Comparison of ENCODE assay signal across 8 mouse cellular contexts in the genomic region with DNA sequence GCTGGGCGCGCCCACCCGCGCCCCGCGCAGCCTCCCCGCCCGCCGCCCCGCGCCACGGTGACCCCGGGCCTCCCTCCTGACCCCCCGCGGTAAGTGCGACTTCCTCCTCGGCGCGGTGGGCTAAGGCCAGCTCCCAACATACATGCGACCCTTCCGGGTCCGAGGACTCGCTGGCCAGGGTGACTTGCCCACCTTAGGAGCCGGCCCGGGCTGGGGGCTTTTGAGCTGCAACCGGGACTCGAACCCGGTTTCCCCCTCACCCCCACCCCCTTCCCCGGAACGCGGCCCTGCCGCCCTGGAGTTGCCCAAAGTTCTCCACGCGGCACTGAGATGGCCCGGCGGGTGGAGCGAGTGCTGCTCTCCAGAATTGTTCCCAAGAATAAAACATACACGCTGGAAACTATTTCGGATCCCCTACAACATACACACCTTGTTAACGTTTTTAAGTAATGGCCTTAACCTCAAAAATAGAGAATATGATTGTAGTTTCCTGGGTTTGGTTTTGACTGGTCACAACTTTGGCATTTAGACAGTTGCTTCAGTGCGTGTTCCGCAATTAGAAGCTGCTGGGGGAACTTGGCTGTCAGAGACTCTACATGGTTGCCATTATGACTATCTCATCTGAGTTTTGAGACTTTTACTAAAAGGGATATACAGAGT. TPM values are rescaled to one million over a fixed set of nuclear protein-coding genes. Genes with fewer than 3 reads are reported as not detected.
DNase-seq lines count a peak whose midpoint lies in the region; ATAC-seq and TF ChIP-seq lines count a peak whose summit lies in the region.

No protein-coding gene starts in this region.

- peak overlapping the region; percentile 78 for H3K9ac ChIP-seq in embryonic facial prominence, embryonic 15.5 days
- peak overlapping the region; percentile 96 for H3K9ac ChIP-seq in heart, postnatal 0 days (replicated peaks; ENCODE audit: low read depth, low read length)
- peak overlapping the region; percentile 71 for H3K9ac ChIP-seq in stomach, embryonic 15.5 days

- peaks cover 15% of the 10 kb centered on the region for H3K4me1 ChIP-seq in E14TG2a.4 (replicated peaks; ENCODE audit: low read depth, low read length)
- H3K4me1 ChIP-seq in embryonic facial prominence, embryonic 15.5 days, result peaks cover 13% of the 10 kb centered on the region; the same call in 1 of the 2 replicates
- peaks cover under 1% of the 10 kb centered on the region for H3K4me1 ChIP-seq in heart, postnatal 0 days (ENCODE audit: control insufficient read depth, insufficient read depth)
- H3K4me1 ChIP-seq in limb, embryonic 10.5 days, result peaks cover 28% of the 10 kb centered on the region
- peaks cover 14% of the 10 kb centered on the region for H3K4me1 ChIP-seq in midbrain, embryonic 10.5 days
- no peaks in the 10 kb centered on the region for H3K4me1 ChIP-seq in stomach, embryonic 15.5 days

- WGBS in embryonic facial prominence, embryonic 15.5 days, result 2% methylated on average over 33 of the region's 42 CpGs
- 1% methylated on average over 32 of the region's 42 CpGs for WGBS in heart, postnatal 0 days
- WGBS in limb, embryonic 10.5 days, result 3% methylated on average over 40 of the region's 42 CpGs
- WGBS in midbrain, embryonic 10.5 days, result 4% methylated on average over 42 of the region's 42 CpGs
- WGBS in stomach, embryonic 15.5 days, result 3% methylated on average over 23 of the region's 42 CpGs

- H3K4me3 ChIP-seq in E14TG2a.4 (replicated peaks; ENCODE audit: low read length), result peak overlapping the region; percentile 83
- H3K4me3 ChIP-seq in embryonic facial prominence, embryonic 15.5 days (replicated peaks), result peak overlapping the region; percentile 77
- peak overlapping the region; percentile 98 for H3K4me3 ChIP-seq in heart, postnatal 0 days (ENCODE audit: low read depth, low read length)
- peak overlapping the region; percentile 88 for H3K4me3 ChIP-seq in limb, embryonic 10.5 days
- peak overlapping the region; percentile 83 for H3K4me3 ChIP-seq in midbrain, embryonic 10.5 days
- peak overlapping the region; percentile 75 for H3K4me3 ChIP-seq in stomach, embryonic 15.5 days (replicated peaks)

- TF ChIP-seq CTCF in E14TG2a.4 (conservative IDR thresholded peaks at IDR 0.05; ENCODE audit: low read length), result no peak
- TF ChIP-seq CTCF in heart, postnatal 0 days (IDR thresholded peaks at IDR 0.05; ENCODE audit: low read depth), result no peak

- H3K9me3 ChIP-seq in E14TG2a.4 (ENCODE audit: low read length), result no peaks in the 10 kb centered on the region
- no peaks in the 10 kb centered on the region for H3K9me3 ChIP-seq in embryonic facial prominence, embryonic 15.5 days (replicated peaks)
- H3K9me3 ChIP-seq in heart, postnatal 0 days (replicated peaks; ENCODE audit: control insufficient read depth, low read length), result no peaks in the 10 kb centered on the region
- no peaks in the 10 kb centered on the region for H3K9me3 ChIP-seq in limb, embryonic 10.5 days (replicated peaks)
- H3K9me3 ChIP-seq in midbrain, embryonic 10.5 days (replicated peaks), result no peaks in the 10 kb centered on the region
- no peaks in the 10 kb centered on the region for H3K9me3 ChIP-seq in stomach, embryonic 15.5 days

- H3K27me3 ChIP-seq in E14TG2a.4 (ENCODE audit: insufficient read depth, low read length), result peaks cover 9% of the 10 kb centered on the region
- no peaks in the 10 kb centered on the region for H3K27me3 ChIP-seq in embryonic facial prominence, embryonic 15.5 days
- H3K27me3 ChIP-seq in heart, postnatal 0 days (ENCODE audit: control insufficient read depth, insufficient read depth, low read length), result no peaks in the 10 kb centered on the region
- no peaks in the 10 kb centered on the region for H3K27me3 ChIP-seq in limb, embryonic 10.5 days (ENCODE audit: low read depth, poor library complexity, severe bottlenecking)
- no peaks in the 10 kb centered on the region for H3K27me3 ChIP-seq in midbrain, embryonic 10.5 days (ENCODE audit: low read depth, poor library complexity, severe bottlenecking)
- no peaks in the 10 kb centered on the region for H3K27me3 ChIP-seq in stomach, embryonic 15.5 days (replicated peaks)

- H3K36me3 ChIP-seq in E14TG2a.4 (ENCODE audit: insufficient read depth, low read length), result no peaks in the 10 kb centered on the region
- no peaks in the 10 kb centered on the region for H3K36me3 ChIP-seq in embryonic facial prominence, embryonic 15.5 days
- H3K36me3 ChIP-seq in heart, postnatal 0 days (replicated peaks; ENCODE audit: control insufficient read depth, insufficient read depth, low read length), result no peaks in the 10 kb centered on the region
- no peaks in the 10 kb centered on the region for H3K36me3 ChIP-seq in limb, embryonic 10.5 days
- H3K36me3 ChIP-seq in midbrain, embryonic 10.5 days, result no peaks in the 10 kb centered on the region
- H3K36me3 ChIP-seq in stomach, embryonic 15.5 days, result no peaks in the 10 kb centered on the region

- no peak; the same call in 1 of the 2 replicates for ATAC-seq in embryonic facial prominence, embryonic 15.5 days (ENCODE audit: insufficient number of reproducible peaks, low FRiP score, low TSS enrichment, low read depth)
- ATAC-seq in heart, postnatal 0 days (ENCODE audit: insufficient read depth, low read depth), result peak; percentile 37
- ATAC-seq in stomach, embryonic 15.5 days (ENCODE audit: insufficient read depth, low FRiP score, low read depth), result peak; percentile 19

- H3K27ac ChIP-seq in embryonic facial prominence, embryonic 15.5 days (replicated peaks), result peak overlapping the region; percentile 86
- peak overlapping the region; percentile 90 for H3K27ac ChIP-seq in heart, postnatal 0 days (ENCODE audit: low read depth)
- peak overlapping the region; percentile 93 for H3K27ac ChIP-seq in limb, embryonic 10.5 days
- peak overlapping the region; percentile 90 for H3K27ac ChIP-seq in midbrain, embryonic 10.5 days (replicated peaks)
- H3K27ac ChIP-seq in stomach, embryonic 15.5 days, result peak overlapping the region; percentile 84

- H3K4me2 ChIP-seq in embryonic facial prominence, embryonic 15.5 days (replicated peaks), result peak overlapping the region; percentile 66
- H3K4me2 ChIP-seq in heart, postnatal 0 days (ENCODE audit: low read depth, low read length), result peak overlapping the region; percentile 97
- H3K4me2 ChIP-seq in stomach, embryonic 15.5 days, result peak overlapping the region; percentile 76

- peak; percentile 11 for DNase-seq in T-cell, adult 2 months (ENCODE audit: low spot score)
- DNase-seq in heart, postnatal 0 days (ENCODE audit: low spot score), result no peak
- peak; percentile 71 for DNase-seq in limb, embryonic 10.5 days (ENCODE audit: low spot score)
- peak; percentile 55 for DNase-seq in midbrain, embryonic 10.5 days (ENCODE audit: low spot score)
- no peak for DNase-seq in frontal cortex, postnatal 14 days (ENCODE audit: low spot score in 2 of 2)

- no peak for TF ChIP-seq EP300 in heart, postnatal 0 days (IDR thresholded peaks at IDR 0.05; ENCODE audit: low read depth)

RNA-seq across cellular contexts. Expression of a gene that starts 0.6 kb away (rescaled TPM):
- polyA plus RNA-seq in embryonic facial prominence, embryonic 15.5 days (2015; fragmentation: Nextera tagmentation; extraction: Ambion mirVana), result 20.2 and 22.6 TPM in 2 replicates
- 7.9 and 10.0 TPM in 2 replicates for total RNA-seq in heart, postnatal 0 days (2014; rRNA removed; ENCODE audit: low replicate concordance)
- polyA plus RNA-seq in heart, postnatal 0 days (2015; fragmentation: Nextera tagmentation; extraction: Ambion mirVana), result 9.7 and 10.1 TPM in 2 replicates
- polyA plus RNA-seq in limb, embryonic 10.5 days (2016; fragmentation: Nextera tagmentation; extraction: Ambion mirVana), result 12.7 and 13.0 TPM in 2 replicates
- 14.5 and 17.1 TPM in 2 replicates for polyA plus RNA-seq in midbrain, embryonic 10.5 days (2016; fragmentation: Nextera tagmentation; extraction: Ambion mirVana)
- 14.3 and 15.4 TPM in 2 replicates for polyA plus RNA-seq in stomach, embryonic 15.5 days (2015; fragmentation: Nextera tagmentation; extraction: Ambion mirVana)

RNA-seq across cellular contexts. Expression of a gene that starts 16.0 kb away (rescaled TPM):
- polyA plus RNA-seq in embryonic facial prominence, embryonic 15.5 days (2015; fragmentation: Nextera tagmentation; extraction: Ambion mirVana), result 0.45 and 0.94 TPM in 2 replicates
- total RNA-seq in heart, postnatal 0 days (2014; rRNA removed; ENCODE audit: low replicate concordance), result not detected in 2 replicates
- polyA plus RNA-seq in heart, postnatal 0 days (2015; fragmentation: Nextera tagmentation; extraction: Ambion mirVana), result 0.16 and 0.19 TPM in 2 replicates
- 0.23 TPM in 1 of 2 replicates, not detected in the other for polyA plus RNA-seq in limb, embryonic 10.5 days (2016; fragmentation: Nextera tagmentation; extraction: Ambion mirVana)
- polyA plus RNA-seq in midbrain, embryonic 10.5 days (2016; fragmentation: Nextera tagmentation; extraction: Ambion mirVana), result 0.15 TPM in 1 of 2 replicates, not detected in the other
- polyA plus RNA-seq in stomach, embryonic 15.5 days (2015; fragmentation: Nextera tagmentation; extraction: Ambion mirVana), result 1.7 and 2.3 TPM in 2 replicates

Comparison
In these comparisons a context has a peak if more than half of its experiments do, and no peak if none do; other contexts are left out.
1. DNase-seq: peak in T-cell, adult 2 months (single experiment), limb, embryonic 10.5 days (single experiment) and midbrain, embryonic 10.5 days (single experiment); none in heart, postnatal 0 days (single experiment) and frontal cortex, postnatal 14 days (0 of 2).
2. Peak in every context shown above with its lines, with median percentiles within 50 percentile points of each other: H3K4me3 ChIP-seq, H3K27ac ChIP-seq, H3K4me2 ChIP-seq and H3K9ac ChIP-seq.